Mouse (Mus musculus): Measurements from ENCODE around the gene Cox7a1.
"Not testable (repeated sequence)": the region's sequence is repeated elsewhere in the genome, so short reads cannot be mapped to it uniquely, and the experiment has no call there.

Cox7a1 gene

GRCm38 (mm10) chr7:30183879-30184289 is at the start of gene Cox7a1:
Gene Cox7a1 (plus strand): TSS chr7:30184144.
- DNase-seq (ENCODE audit: low read depth, low spot score), result peak; percentile 89

GRCm38 (mm10) chr7:30136826-30137225 is 47.1 kb upstream of the Cox7a1 start:
- DNase-seq (ENCODE audit: low read depth, low spot score), result no peak

- DNase-seq (ENCODE audit: low read depth, low spot score), result no peak
Measured at GRCm38 (mm10) chr7:30143170-30143554, 40.8 kb upstream of the Cox7a1 start.

- DNase-seq (ENCODE audit: low read depth, low spot score), result peak; percentile 82
Measured at GRCm38 (mm10) chr7:30143555-30144209, 40.3 kb upstream of the Cox7a1 start.

- no peak for DNase-seq (ENCODE audit: low read depth, low spot score)
Measured at GRCm38 (mm10) chr7:30147011-30147410, 36.9 kb upstream of the Cox7a1 start.

GRCm38 (mm10) chr7:30154040-30154439 is 29.9 kb upstream of the Cox7a1 start:
- no peak for DNase-seq (ENCODE audit: low read depth, low spot score)

GRCm38 (mm10) chr7:30155507-30155906 is 28.4 kb upstream of the Cox7a1 start:
- DNase-seq (ENCODE audit: low read depth, low spot score), result peak; percentile 61

GRCm38 (mm10) chr7:30163113-30163512 is 20.8 kb upstream of the Cox7a1 start:
- DNase-seq (ENCODE audit: low read depth, low spot score), result no peak

- DNase-seq (ENCODE audit: low read depth, low spot score), result no peak
Measured at GRCm38 (mm10) chr7:30164745-30165144, 19.2 kb upstream of the Cox7a1 start.

GRCm38 (mm10) chr7:30168914-30169582 is 14.9 kb upstream of the Cox7a1 start:
- DNase-seq (ENCODE audit: low read depth, low spot score), result no peak

- no peak for DNase-seq (ENCODE audit: low read depth, low spot score)
Measured at GRCm38 (mm10) chr7:30169583-30170282, 14.2 kb upstream of the Cox7a1 start, which contains the start of gene Zfp146. Gene Zfp146 (minus strand): TSS chr7:30169750.

- DNase-seq (ENCODE audit: low read depth, low spot score), result no peak
Measured at GRCm38 (mm10) chr7:30170283-30170951, 13.5 kb upstream of the Cox7a1 start.

- DNase-seq (ENCODE audit: low read depth, low spot score), result no peak
Measured at GRCm38 (mm10) chr7:30176474-30176873, 7.5 kb upstream of the Cox7a1 start.

GRCm38 (mm10) chr7:30178256-30178655 is 5.7 kb upstream of the Cox7a1 start:
- no peak for DNase-seq (ENCODE audit: low read depth, low spot score)

- DNase-seq (ENCODE audit: low read depth, low spot score), result no peak
Measured at GRCm38 (mm10) chr7:30181308-30181707, 2.6 kb upstream of the Cox7a1 start.

GRCm38 (mm10) chr7:30181929-30182328 is 2.0 kb upstream of the Cox7a1 start:
- not testable (repeated sequence) for DNase-seq (ENCODE audit: low read depth, low spot score)

GRCm38 (mm10) chr7:30183189-30183588 is 755 bp upstream of the Cox7a1 start:
- DNase-seq (ENCODE audit: low read depth, low spot score), result not testable (repeated sequence)

GRCm38 (mm10) chr7:30184641-30185348 is 851 bp downstream of the Cox7a1 start:
- no peak for DNase-seq (ENCODE audit: low read depth, low spot score)

- DNase-seq (ENCODE audit: low read depth, low spot score), result no peak
Measured at GRCm38 (mm10) chr7:30188344-30189115, 4.6 kb downstream of the Cox7a1 start.

- no peak for DNase-seq (ENCODE audit: low read depth, low spot score)
Measured at GRCm38 (mm10) chr7:30189116-30189491, 5.2 kb downstream of the Cox7a1 start.

GRCm38 (mm10) chr7:30192088-30192487 is 8.1 kb downstream of the Cox7a1 start:
- DNase-seq (ENCODE audit: low read depth, low spot score), result no peak

All from WW6 (cell line).